Mouse (Mus musculus): ENCODE results near the gene Tsc1.

- TF ChIP-seq CTCF (IDR thresholded peaks at IDR 0.05 in 2 of 3, conservative IDR thresholded peaks at IDR 0.05 in 1 of 3; ENCODE audit: control insufficient read depth in 1 of 3, insufficient read depth in 1 of 3, low read depth in 2 of 3, low read length in 3 of 3, poor library complexity in 1 of 3, severe bottlenecking in 1 of 3) (no peak), ZMIZ1 (IDR thresholded peaks at IDR 0.05; ENCODE audit: low read depth, low read length) (no peak), ELF1 (IDR thresholded peaks at IDR 0.05; ENCODE audit: low read depth, low read length) (no peak), HCFC1 (IDR thresholded peaks at IDR 0.05; ENCODE audit: low read depth, low read length) (0 out of 2 replicates have a peak, but pooled peaks have one; percentile 25), POLR2AphosphoS2 (IDR thresholded peaks at IDR 0.05; ENCODE audit: low read length) (no peak), MAX (IDR thresholded peaks at IDR 0.05; ENCODE audit: low read length) (no peak), CHD1 (IDR thresholded peaks at IDR 0.05; ENCODE audit: low read depth, low read length) (no peak), SMC3 (IDR thresholded peaks at IDR 0.05; ENCODE audit: low read depth, low read length) (no peak; the same call in 1 of the 2 replicates), MEF2A (IDR thresholded peaks at IDR 0.05; ENCODE audit: extremely low read depth, insufficient replicate concordance, low read depth, low read length, poor library complexity, severe bottlenecking) (no peak)
Observed at GRCm38 (mm10) chr2:28698566-28698965, 57.5 kb downstream of the Tsc1 start.

Measured in MEL (cell line).